Mouse (Mus musculus) ES-Bruce4 (cell line): ENCODE data around the gene Kif26b.

Source experiments
- CTCF ChIP-seq: IDR thresholded peaks from one replicate; pipeline ENCODE4 v1.8.1; 2011; ENCODE audit warnings: low read depth, low read length
- POLR2A ChIP-seq: IDR thresholded peaks from one replicate; pipeline ENCODE4 v1.8.1; 2011; ENCODE audit warnings: low read length; ENCODE audit not compliant: insufficient read depth

GRCm38 (mm10) chr1:178485138-178485867 is 43.6 kb upstream of the Kif26b start:
- TF ChIP-seq CTCF (no peak), POLR2A (no peak)
